Mouse (Mus musculus): ENCODE data around the gene Tmem37. TPM values are rescaled to one million over a fixed set of nuclear protein-coding genes. Genes with fewer than 3 reads are reported as not detected.

The Tmem37 gene
- total RNA-seq, 1 experiment, result 26.7 TPM

- Histone ChIP-seq H3K4me3 (ENCODE audit: insufficient read depth in 1 of 2, low read depth in 1 of 2, low read length in 2 of 2, poor library complexity in 1 of 2, severe bottlenecking in 1 of 2) (no peak overlapping the region), H3K9me3 (ENCODE audit: control insufficient read depth, insufficient read depth, low read depth, low read length) (no peaks in the 10 kb centered on the region), H3K4me1 (ENCODE audit: control insufficient read depth in 2 of 2, insufficient read depth in 2 of 2, low read length in 2 of 2, poor library complexity in 1 of 2) (peaks cover 0 to 3% of the 10 kb centered on the region in 2 experiments; a peak in 1 of 4 replicates), H3K27ac (ENCODE audit: insufficient read depth, low read depth, low read length, poor library complexity, severe bottlenecking) (no peak overlapping the region), H3K36me3 (ENCODE audit: control insufficient read depth, insufficient read depth, low read length, poor library complexity, severe bottlenecking) (no peaks in the 10 kb centered on the region), H3K9ac (ENCODE audit: insufficient read depth, low read depth, low read length, poor library complexity, severe bottlenecking) (no peak overlapping the region)
- TF ChIP-seq CHD2 (IDR thresholded peaks at IDR 0.05; ENCODE audit: low read depth, low read length), result no peak
- no peak for TF ChIP-seq ZC3H11A (IDR thresholded peaks at IDR 0.05; ENCODE audit: borderline replicate concordance, low read depth, low read length)
- TF ChIP-seq HCFC1 (IDR thresholded peaks at IDR 0.05; ENCODE audit: borderline replicate concordance, insufficient read depth, low read length), result no peak
- TF ChIP-seq ZNF384 (IDR thresholded peaks at IDR 0.05; ENCODE audit: low read depth, low read length), result no peak
- in situ Hi-C loops (cut with MboI; ENCODE audit: low sequenced_read_pairs in 2 of 2, unreplicated experiment in 2 of 2), result no loop called here
- DNase-seq (ENCODE audit: low read depth, low spot score), result no peak
Measured at GRCm38 (mm10) chr1:120055475-120055874, 18.4 kb downstream of the Tmem37 start.

GRCm38 (mm10) chr1:120054997-120055396, 18.9 kb downstream of the Tmem37 start:
- in situ Hi-C loops (cut with MboI; ENCODE audit: low sequenced_read_pairs in 2 of 2, unreplicated experiment in 2 of 2), result no loop called here
- H3K4me1 ChIP-seq (ENCODE audit: control insufficient read depth in 2 of 2, insufficient read depth in 2 of 2, low read length in 2 of 2, poor library complexity in 1 of 2), result peaks cover 0 to 3% of the 10 kb centered on the region in 2 experiments; a peak in 1 of 4 replicates
- no peaks in the 10 kb centered on the region for H3K9me3 ChIP-seq (ENCODE audit: control insufficient read depth, insufficient read depth, low read depth, low read length)
- no peak overlapping the region for H3K9ac ChIP-seq (ENCODE audit: insufficient read depth, low read depth, low read length, poor library complexity, severe bottlenecking)
- no peak for DNase-seq (ENCODE audit: low read depth, low spot score)
- no peak overlapping the region for H3K27ac ChIP-seq (ENCODE audit: insufficient read depth, low read depth, low read length, poor library complexity, severe bottlenecking)
- TF ChIP-seq ZC3H11A (IDR thresholded peaks at IDR 0.05; ENCODE audit: borderline replicate concordance, low read depth, low read length), result no peak
- TF ChIP-seq MAFK (IDR thresholded peaks at IDR 0.05; ENCODE audit: insufficient read depth, low read depth, low read length), result no peak
- no peak for TF ChIP-seq CHD2 (IDR thresholded peaks at IDR 0.05; ENCODE audit: low read depth, low read length)
- TF ChIP-seq HCFC1 (IDR thresholded peaks at IDR 0.05; ENCODE audit: borderline replicate concordance, insufficient read depth, low read length), result no peak
- no peak for TF ChIP-seq ZNF384 (IDR thresholded peaks at IDR 0.05; ENCODE audit: low read depth, low read length)
- H3K36me3 ChIP-seq (ENCODE audit: control insufficient read depth, insufficient read depth, low read length, poor library complexity, severe bottlenecking), result no peaks in the 10 kb centered on the region
- no peak overlapping the region for H3K4me3 ChIP-seq (ENCODE audit: insufficient read depth in 1 of 2, low read depth in 1 of 2, low read length in 2 of 2, poor library complexity in 1 of 2, severe bottlenecking in 1 of 2)

- Histone ChIP-seq H3K4me1 (ENCODE audit: control insufficient read depth in 2 of 2, insufficient read depth in 2 of 2, low read length in 2 of 2, poor library complexity in 1 of 2) (no peaks in the 10 kb centered on the region), H3K9ac (ENCODE audit: insufficient read depth, low read depth, low read length, poor library complexity, severe bottlenecking) (no peak overlapping the region), H3K4me3 (ENCODE audit: insufficient read depth in 1 of 2, low read depth in 1 of 2, low read length in 2 of 2, poor library complexity in 1 of 2, severe bottlenecking in 1 of 2) (no peak overlapping the region), H3K36me3 (ENCODE audit: control insufficient read depth, insufficient read depth, low read length, poor library complexity, severe bottlenecking) (no peaks in the 10 kb centered on the region), H3K27ac (ENCODE audit: insufficient read depth, low read depth, low read length, poor library complexity, severe bottlenecking) (no peak overlapping the region), H3K9me3 (ENCODE audit: control insufficient read depth, insufficient read depth, low read depth, low read length) (no peaks in the 10 kb centered on the region)
- in situ Hi-C loops (cut with MboI; ENCODE audit: low sequenced_read_pairs in 2 of 2, unreplicated experiment in 2 of 2), result no loop called here
- no peak for DNase-seq (ENCODE audit: low read depth, low spot score)
- TF ChIP-seq ZNF384 (IDR thresholded peaks at IDR 0.05; ENCODE audit: low read depth, low read length) (no peak), MAFK (IDR thresholded peaks at IDR 0.05; ENCODE audit: insufficient read depth, low read depth, low read length) (no peak), CHD2 (IDR thresholded peaks at IDR 0.05; ENCODE audit: low read depth, low read length) (no peak), ZC3H11A (IDR thresholded peaks at IDR 0.05; ENCODE audit: borderline replicate concordance, low read depth, low read length) (no peak)
Measured at GRCm38 (mm10) chr1:120051070-120051469, 22.8 kb downstream of the Tmem37 start.

DNA sequence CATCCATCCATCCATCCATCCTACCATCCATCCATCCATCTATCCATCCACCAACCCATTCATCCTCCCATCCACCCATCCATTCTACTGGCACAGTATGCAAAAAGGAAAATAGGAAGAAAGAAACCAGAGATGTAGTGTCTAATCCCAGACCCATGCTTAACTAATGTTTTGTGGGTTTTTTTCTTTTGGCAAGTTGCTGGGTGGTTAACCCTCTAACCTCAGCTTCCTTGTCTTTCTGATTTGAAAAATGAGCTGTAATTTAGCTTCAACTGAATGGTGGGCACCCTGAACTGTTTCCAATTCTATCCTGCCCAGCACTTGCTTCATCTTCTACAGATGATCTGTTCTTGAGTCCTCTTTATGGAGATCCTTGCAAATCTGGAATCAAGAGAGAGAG, 26.5 kb downstream of the Tmem37 start:
- Histone ChIP-seq H3K36me3 (ENCODE audit: control insufficient read depth, insufficient read depth, low read length, poor library complexity, severe bottlenecking) (no peaks in the 10 kb centered on the region), H3K9me3 (ENCODE audit: control insufficient read depth, insufficient read depth, low read depth, low read length) (no peaks in the 10 kb centered on the region), H3K9ac (ENCODE audit: insufficient read depth, low read depth, low read length, poor library complexity, severe bottlenecking) (no peak overlapping the region), H3K4me1 (ENCODE audit: control insufficient read depth in 2 of 2, insufficient read depth in 2 of 2, low read length in 2 of 2, poor library complexity in 1 of 2) (peaks cover 0 to 3% of the 10 kb centered on the region in 2 experiments; a peak in 1 of 4 replicates), H3K4me3 (ENCODE audit: insufficient read depth in 1 of 2, low read depth in 1 of 2, low read length in 2 of 2, poor library complexity in 1 of 2, severe bottlenecking in 1 of 2) (no peak overlapping the region), H3K27ac (ENCODE audit: insufficient read depth, low read depth, low read length, poor library complexity, severe bottlenecking) (no peak overlapping the region)
- TF ChIP-seq ZC3H11A (IDR thresholded peaks at IDR 0.05; ENCODE audit: borderline replicate concordance, low read depth, low read length) (no peak), ZNF384 (IDR thresholded peaks at IDR 0.05; ENCODE audit: low read depth, low read length) (no peak), MAFK (IDR thresholded peaks at IDR 0.05; ENCODE audit: insufficient read depth, low read depth, low read length) (no peak), HCFC1 (IDR thresholded peaks at IDR 0.05; ENCODE audit: borderline replicate concordance, insufficient read depth, low read length) (no peak), CHD2 (IDR thresholded peaks at IDR 0.05; ENCODE audit: low read depth, low read length) (no peak)
- in situ Hi-C loops (cut with MboI; ENCODE audit: low sequenced_read_pairs in 2 of 2, unreplicated experiment in 2 of 2), result no loop called here
- DNase-seq (ENCODE audit: low read depth, low spot score), result no peak

GRCm38 (mm10) chr1:120044584-120044983, 29.3 kb downstream of the Tmem37 start:
- no peaks in the 10 kb centered on the region for H3K36me3 ChIP-seq (ENCODE audit: control insufficient read depth, insufficient read depth, low read length, poor library complexity, severe bottlenecking)
- no peak for TF ChIP-seq CHD2 (IDR thresholded peaks at IDR 0.05; ENCODE audit: low read depth, low read length)
- TF ChIP-seq ZC3H11A (IDR thresholded peaks at IDR 0.05; ENCODE audit: borderline replicate concordance, low read depth, low read length), result no peak
- no peak for TF ChIP-seq MAFK (IDR thresholded peaks at IDR 0.05; ENCODE audit: insufficient read depth, low read depth, low read length)
- TF ChIP-seq ZNF384 (IDR thresholded peaks at IDR 0.05; ENCODE audit: low read depth, low read length), result no peak
- TF ChIP-seq HCFC1 (IDR thresholded peaks at IDR 0.05; ENCODE audit: borderline replicate concordance, insufficient read depth, low read length), result no peak
- H3K9me3 ChIP-seq (ENCODE audit: control insufficient read depth, insufficient read depth, low read depth, low read length), result no peaks in the 10 kb centered on the region
- no peak overlapping the region for H3K27ac ChIP-seq (ENCODE audit: insufficient read depth, low read depth, low read length, poor library complexity, severe bottlenecking)
- in situ Hi-C loops (cut with MboI; ENCODE audit: low sequenced_read_pairs in 2 of 2, unreplicated experiment in 2 of 2), result no loop called here
- no peak for DNase-seq (ENCODE audit: low read depth, low spot score)
- H3K9ac ChIP-seq (ENCODE audit: insufficient read depth, low read depth, low read length, poor library complexity, severe bottlenecking), result no peak overlapping the region
- no peak overlapping the region for H3K4me3 ChIP-seq (ENCODE audit: insufficient read depth in 1 of 2, low read depth in 1 of 2, low read length in 2 of 2, poor library complexity in 1 of 2, severe bottlenecking in 1 of 2)
- H3K4me1 ChIP-seq (ENCODE audit: control insufficient read depth in 2 of 2, insufficient read depth in 2 of 2, low read length in 2 of 2, poor library complexity in 1 of 2), result peaks cover 0 to 3% of the 10 kb centered on the region in 2 experiments; a peak in 2 of 4 replicates

Measured in ES-E14 (cell line).